Mouse (Mus musculus): ENCODE measurements around the gene Got1.

- TF ChIP-seq CTCF (IDR thresholded peaks at IDR 0.05; ENCODE audit: low read depth, low read length): no peak
- no peak for TF ChIP-seq GATA1 (IDR thresholded peaks at IDR 0.05; ENCODE audit: borderline replicate concordance, low read length)
Measured at GRCm38 (mm10) chr19:43526025-43526424, 1.6 kb upstream of the Got1 start.
